16 mouse cellular contexts compared by ENCODE assay signal in the genomic region with DNA sequence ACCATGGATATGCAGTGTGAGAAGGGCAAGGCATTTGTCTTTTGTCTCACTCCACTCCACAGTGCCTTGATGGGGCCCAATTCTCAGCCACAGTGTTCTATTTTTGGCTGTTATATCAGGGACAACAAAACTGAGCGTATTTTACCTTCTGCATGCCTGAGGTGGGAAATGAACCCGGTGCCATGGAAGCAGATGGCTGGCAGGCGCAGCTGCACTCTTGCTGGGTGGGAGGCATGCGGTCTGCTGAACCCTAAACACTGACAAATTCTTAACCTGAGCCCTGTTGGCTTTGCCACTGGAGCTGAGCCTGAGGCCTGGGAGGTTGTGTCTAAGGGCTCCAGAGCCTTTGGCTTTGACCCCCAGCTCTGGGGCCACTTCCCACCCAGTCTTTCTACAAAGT. TPM values are rescaled to one million over a fixed set of nuclear protein-coding genes. Genes with fewer than 3 reads are reported as not detected.
DNase-seq lines count a peak whose midpoint lies in the region; ATAC-seq and TF ChIP-seq lines count a peak whose summit lies in the region.
"Had no signal": no experiment of that assay in that cellular context is flagged by ENCODE, and none has a peak within 500 bp of the region (broad histone marks: within the 10 kb centered on the region; RNA-seq: fewer than 3 reads in every experiment).

No protein-coding gene starts in this region.

- H3K4me2 ChIP-seq in forebrain, embryonic 15.5 days (replicated peaks): no peak overlapping the region
- no peak overlapping the region for H3K4me2 ChIP-seq in forebrain, embryonic 14.5 days (ENCODE audit: low read length)
- no peak overlapping the region for H3K4me2 ChIP-seq in hindbrain, embryonic 14.5 days (replicated peaks)
- no peak overlapping the region for H3K4me2 ChIP-seq in hindbrain, embryonic 12.5 days (replicated peaks)
- H3K4me2 ChIP-seq in intestine, postnatal 0 days (replicated peaks; ENCODE audit: low read depth): no peak overlapping the region
- H3K4me2 ChIP-seq: hindbrain, embryonic 15.5 days; liver, embryonic 12.5 days; midbrain, embryonic 12.5 days; neural tube, embryonic 13.5 days had no signal

- 0 out of 2 replicates have a peak, but pooled peaks cover 2% of the 10 kb centered on the region for H3K36me3 ChIP-seq in forebrain, embryonic 15.5 days
- H3K36me3 ChIP-seq in forebrain, embryonic 14.5 days (ENCODE audit: control insufficient read depth, insufficient read depth, low read length): peaks cover 18% of the 10 kb centered on the region
- peaks cover 10% of the 10 kb centered on the region; the same call in 1 of the 2 replicates for H3K36me3 ChIP-seq in hindbrain, embryonic 14.5 days (replicated peaks; ENCODE audit: control insufficient read depth, insufficient read depth)
- 0 out of 2 replicates have a peak, but pooled peaks cover 8% of the 10 kb centered on the region for H3K36me3 ChIP-seq in hindbrain, embryonic 12.5 days
- H3K36me3 ChIP-seq in intestine, postnatal 0 days (ENCODE audit: control insufficient read depth, insufficient read depth): peaks cover 9% of the 10 kb centered on the region; the same call in 1 of the 2 replicates
- H3K36me3 ChIP-seq: hindbrain, embryonic 15.5 days had no signal

- no peaks in the 10 kb centered on the region for H3K9me3 ChIP-seq in forebrain, embryonic 15.5 days
- H3K9me3 ChIP-seq in forebrain, embryonic 14.5 days (replicated peaks; ENCODE audit: control insufficient read depth, low read length): no peaks in the 10 kb centered on the region
- no peaks in the 10 kb centered on the region for H3K9me3 ChIP-seq in hindbrain, embryonic 14.5 days (ENCODE audit: control insufficient read depth, low read length)
- no peaks in the 10 kb centered on the region for H3K9me3 ChIP-seq in hindbrain, embryonic 12.5 days (replicated peaks)
- H3K9me3 ChIP-seq in intestine, postnatal 0 days (ENCODE audit: control insufficient read depth): no peaks in the 10 kb centered on the region
- H3K9me3 ChIP-seq: hindbrain, embryonic 15.5 days; liver, embryonic 12.5 days; midbrain, embryonic 12.5 days; neural tube, embryonic 13.5 days had no signal

- peaks cover 42% of the 10 kb centered on the region for H3K4me1 ChIP-seq in forebrain, embryonic 15.5 days
- H3K4me1 ChIP-seq in forebrain, embryonic 14.5 days (ENCODE audit: control insufficient read depth, insufficient read depth, low read length): peaks cover 6% of the 10 kb centered on the region
- peaks cover 17% of the 10 kb centered on the region for H3K4me1 ChIP-seq in hindbrain, embryonic 14.5 days (replicated peaks; ENCODE audit: control insufficient read depth, insufficient read depth, low read length)
- peaks cover 18% of the 10 kb centered on the region for H3K4me1 ChIP-seq in hindbrain, embryonic 12.5 days
- H3K4me1 ChIP-seq in cerebellum, adult 2 months (ENCODE audit: control insufficient read depth, insufficient read depth, low read length): peaks cover 9% of the 10 kb centered on the region
- peaks cover 15% of the 10 kb centered on the region for H3K4me1 ChIP-seq in cortical plate, adult 2 months (ENCODE audit: control insufficient read depth, insufficient read depth, low read length)
- H3K4me1 ChIP-seq in intestine, postnatal 0 days (replicated peaks; ENCODE audit: control insufficient read depth, insufficient read depth, low read length): no peaks in the 10 kb centered on the region
- H3K4me1 ChIP-seq: liver, embryonic 12.5 days; midbrain, embryonic 12.5 days had no signal

- no peak overlapping the region for H3K4me3 ChIP-seq in forebrain, embryonic 15.5 days
- no peak overlapping the region for H3K4me3 ChIP-seq in forebrain, embryonic 14.5 days (ENCODE audit: low read depth, low read length)
- H3K4me3 ChIP-seq in hindbrain, embryonic 14.5 days (replicated peaks; ENCODE audit: low read length): no peak overlapping the region
- H3K4me3 ChIP-seq in hindbrain, embryonic 12.5 days: no peak overlapping the region
- H3K4me3 ChIP-seq in cerebellum, adult 2 months (replicated peaks; ENCODE audit: insufficient read depth, low read depth, low read length): no peak overlapping the region
- no peak overlapping the region for H3K4me3 ChIP-seq in cortical plate, adult 2 months (ENCODE audit: insufficient read depth, low read length)
- no peak overlapping the region for H3K4me3 ChIP-seq in intestine, postnatal 0 days (ENCODE audit: low read depth, low read length)
- H3K4me3 ChIP-seq: hindbrain, embryonic 15.5 days; liver, embryonic 12.5 days; midbrain, embryonic 12.5 days; neural tube, embryonic 13.5 days had no signal

- no peaks in the 10 kb centered on the region for H3K27me3 ChIP-seq in forebrain, embryonic 15.5 days
- no peaks in the 10 kb centered on the region for H3K27me3 ChIP-seq in forebrain, embryonic 14.5 days (replicated peaks; ENCODE audit: control insufficient read depth, insufficient read depth, low read length)
- no peaks in the 10 kb centered on the region for H3K27me3 ChIP-seq in hindbrain, embryonic 14.5 days (ENCODE audit: control insufficient read depth, insufficient read depth, low read length)
- H3K27me3 ChIP-seq in hindbrain, embryonic 12.5 days: no peaks in the 10 kb centered on the region
- no peaks in the 10 kb centered on the region for H3K27me3 ChIP-seq in cerebellum, adult 2 months (ENCODE audit: control insufficient read depth, insufficient read depth, low read length)
- no peaks in the 10 kb centered on the region for H3K27me3 ChIP-seq in intestine, postnatal 0 days (replicated peaks; ENCODE audit: control insufficient read depth, insufficient read depth, low read length)
- H3K27me3 ChIP-seq: hindbrain, embryonic 15.5 days; liver, embryonic 12.5 days; midbrain, embryonic 12.5 days; neural tube, embryonic 13.5 days had no signal

- no peak for DNase-seq in forebrain, embryonic 14.5 days (ENCODE audit: low spot score)
- DNase-seq in hindbrain, embryonic 14.5 days (ENCODE audit: low spot score): no peak
- peak; percentile 26 to 50 for DNase-seq in cerebellum, adult 2 months
- no peak for DNase-seq in lung, postnatal 4 days
- DNase-seq: kidney, adult 8-10 months; spleen, adult 18-20 months; thymus, postnatal 4 days had no signal

- ATAC-seq in forebrain, embryonic 15.5 days (replicated peaks): no peak
- ATAC-seq in forebrain, embryonic 14.5 days: no peak
- no peak for ATAC-seq in hindbrain, embryonic 14.5 days (ENCODE audit: low FRiP score)
- no peak for ATAC-seq in hindbrain, embryonic 12.5 days (ENCODE audit: low FRiP score)
- no peak for ATAC-seq in intestine, postnatal 0 days
- ATAC-seq: liver, embryonic 12.5 days had no signal

- no peak for TF ChIP-seq CTCF in cerebellum, adult 2 months (IDR thresholded peaks at IDR 0.05; ENCODE audit: borderline replicate concordance, insufficient read depth, low read depth, low read length)
- no peak for TF ChIP-seq CTCF in cortical plate, adult 2 months (IDR thresholded peaks at IDR 0.05; ENCODE audit: extremely low read depth, insufficient read depth, low read length)
- TF ChIP-seq CTCF in intestine, postnatal 0 days (IDR thresholded peaks at IDR 0.05; ENCODE audit: low read depth): no peak

- H3K9ac ChIP-seq in forebrain, embryonic 15.5 days (replicated peaks): no peak overlapping the region
- no peak overlapping the region for H3K9ac ChIP-seq in forebrain, embryonic 14.5 days (ENCODE audit: low read length)
- H3K9ac ChIP-seq in hindbrain, embryonic 14.5 days: no peak overlapping the region
- no peak overlapping the region for H3K9ac ChIP-seq in hindbrain, embryonic 12.5 days
- H3K9ac ChIP-seq in intestine, postnatal 0 days (ENCODE audit: low read depth, low read length): no peak overlapping the region
- H3K9ac ChIP-seq: hindbrain, embryonic 15.5 days; liver, embryonic 12.5 days; midbrain, embryonic 12.5 days; neural tube, embryonic 13.5 days had no signal

- peak overlapping the region; percentile 51 for H3K27ac ChIP-seq in forebrain, embryonic 15.5 days (replicated peaks)
- H3K27ac ChIP-seq in forebrain, embryonic 14.5 days (ENCODE audit: low read depth, low read length): no peak overlapping the region
- H3K27ac ChIP-seq in hindbrain, embryonic 14.5 days: 0 out of 2 replicates have a peak overlapping the region, but pooled peaks have one; percentile 3
- H3K27ac ChIP-seq in hindbrain, embryonic 12.5 days: no peak overlapping the region
- no peak overlapping the region for H3K27ac ChIP-seq in cerebellum, adult 2 months (ENCODE audit: insufficient read depth, low read length)
- peak overlapping the region; percentile 27; the same call in 1 of the 2 replicates for H3K27ac ChIP-seq in cortical plate, adult 2 months (ENCODE audit: insufficient read depth, low read length)
- no peak overlapping the region for H3K27ac ChIP-seq in intestine, postnatal 0 days (ENCODE audit: low read depth, low read length)
- H3K27ac ChIP-seq: liver, embryonic 12.5 days; midbrain, embryonic 12.5 days; neural tube, embryonic 13.5 days; stomach, postnatal 0 days had no signal

- TF ChIP-seq POLR2A in cerebellum, adult 2 months (IDR thresholded peaks at IDR 0.05; ENCODE audit: borderline replicate concordance, insufficient read depth, low read length): no peak
- TF ChIP-seq POLR2A in cortical plate, adult 2 months (IDR thresholded peaks at IDR 0.05; ENCODE audit: extremely low read depth, insufficient read depth, low read length): no peak

- WGBS in forebrain, embryonic 15.5 days: 62% methylated on average over 4 of the region's 4 CpGs
- 78% methylated on average over 4 of the region's 4 CpGs for WGBS in forebrain, embryonic 14.5 days
- WGBS in hindbrain, embryonic 14.5 days: 87% methylated on average over 4 of the region's 4 CpGs
- 88% methylated on average over 4 of the region's 4 CpGs for WGBS in hindbrain, embryonic 12.5 days
- 28% methylated on average over 4 of the region's 4 CpGs for WGBS in cerebellum, adult 2 months
- 90% methylated on average over 4 of the region's 4 CpGs for WGBS in intestine, postnatal 0 days

RNA-seq across cellular contexts. Expression of a gene that starts 42.6 kb away (rescaled TPM):
- 21.3 and 22.2 TPM in 2 replicates for polyA plus RNA-seq in forebrain, embryonic 15.5 days (2015; fragmentation: Nextera tagmentation; extraction: Ambion mirVana)
- polyA plus RNA-seq in forebrain, embryonic 14.5 days (2014; fragmentation: Nextera tagmentation; extraction: Ambion mirVana): 17.5 and 17.6 TPM in 2 replicates
- 15.6 and 17.3 TPM in 2 replicates for polyA plus RNA-seq in hindbrain, embryonic 14.5 days (2014; fragmentation: Nextera tagmentation; extraction: Ambion mirVana)
- 25.6 and 25.8 TPM in 2 replicates for polyA plus RNA-seq in hindbrain, embryonic 12.5 days (2016; fragmentation: Nextera tagmentation; extraction: Ambion mirVana)
- 19.9 and 21.4 TPM in 2 replicates for polyA plus RNA-seq in cerebellum, adult 2 months (2012; rRNA removed)
- 17.7 and 18.5 TPM in 2 replicates for polyA plus RNA-seq in cortical plate, adult 2 months (2012; rRNA removed)
- 5.1 and 5.4 TPM in 2 replicates for polyA plus RNA-seq in intestine, postnatal 0 days (2015; fragmentation: Nextera tagmentation; extraction: Ambion mirVana)

RNA-seq across cellular contexts. Expression of a gene that starts 42.7 kb away (rescaled TPM):
- 38.9 and 44.1 TPM in 2 replicates for polyA plus RNA-seq in forebrain, embryonic 15.5 days (2015; fragmentation: Nextera tagmentation; extraction: Ambion mirVana)
- polyA plus RNA-seq in forebrain, embryonic 14.5 days (2014; fragmentation: Nextera tagmentation; extraction: Ambion mirVana): 31.1 and 37.7 TPM in 2 replicates
- 30.8 and 34.9 TPM in 2 replicates for polyA plus RNA-seq in hindbrain, embryonic 14.5 days (2014; fragmentation: Nextera tagmentation; extraction: Ambion mirVana)
- polyA plus RNA-seq in hindbrain, embryonic 12.5 days (2016; fragmentation: Nextera tagmentation; extraction: Ambion mirVana): 46.2 and 56.2 TPM in 2 replicates
- 22.4 and 22.7 TPM in 2 replicates for polyA plus RNA-seq in cerebellum, adult 2 months (2012; rRNA removed)
- polyA plus RNA-seq in cortical plate, adult 2 months (2012; rRNA removed): 15.4 and 17.1 TPM in 2 replicates
- 17.1 and 19.8 TPM in 2 replicates for polyA plus RNA-seq in intestine, postnatal 0 days (2015; fragmentation: Nextera tagmentation; extraction: Ambion mirVana)

Comparison
In these comparisons a context has a peak if more than half of its experiments do, and no peak if none do; other contexts are left out.
1. H3K27ac ChIP-seq: peak in forebrain, embryonic 15.5 days (single experiment), hindbrain, embryonic 14.5 days (single experiment) and cortical plate, adult 2 months (single experiment); none in forebrain, embryonic 14.5 days (single experiment), hindbrain, embryonic 12.5 days (single experiment), cerebellum, adult 2 months (single experiment) and intestine, postnatal 0 days (single experiment).
2. DNase-seq: peak in cerebellum, adult 2 months (2 of 2); none in forebrain, embryonic 14.5 days (single experiment), hindbrain, embryonic 14.5 days (single experiment) and lung, postnatal 4 days (0 of 2).